Mouse (Mus musculus) heart, postnatal 0 days (tissue): ENCODE data around the gene Wdr59.

ENCODE experiments used
- CTCF ChIP-seq: IDR thresholded peaks from 2 replicates; pipeline ENCODE4 v1.5.1; 2016; ENCODE audit warnings: antibody characterized with exemption, control low read depth, low read depth
- EP300 ChIP-seq: IDR thresholded peaks from 2 replicates; pipeline ENCODE4 v1.6.1; 2016; ENCODE audit warnings: antibody characterized with exemption, low read depth

GRCm38 (mm10) chr8:111510401-111510800 is 11.5 kb downstream of the Wdr59 start:
- TF ChIP-seq EP300 (no peak), CTCF (no peak)
